Mouse (Mus musculus): ENCODE measurements around the gene Crb2. TPM values are rescaled to one million over a fixed set of nuclear protein-coding genes. Genes with fewer than 3 reads are reported as not detected.

The Crb2 gene
- polyA plus RNA-seq, 1 experiment from 2014 or later = 32.7 TPM

DNA sequence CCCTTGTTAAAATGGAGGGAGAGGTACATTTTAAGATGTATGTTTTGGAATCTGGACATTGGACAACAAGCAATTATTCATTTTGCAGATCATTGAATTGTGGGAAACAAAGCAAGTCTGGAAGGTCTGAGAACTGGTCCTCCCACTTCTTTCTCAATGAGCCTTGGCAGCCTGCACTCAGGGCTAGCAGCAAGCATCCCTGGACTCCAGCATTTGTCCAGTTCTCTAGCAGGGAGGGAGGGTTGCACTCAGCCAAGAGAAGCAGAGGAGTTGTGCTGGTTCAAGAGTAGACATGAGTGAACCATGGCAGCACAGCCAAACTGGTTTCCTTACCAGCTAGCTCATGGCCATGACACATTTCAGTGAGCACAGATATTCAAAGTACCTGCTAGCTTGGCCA lies 63.9 kb downstream of the Crb2 start:
- Histone ChIP-seq H3K27ac (ENCODE audit: low read depth, low read length) (no peak overlapping the region), H3K9me3 (ENCODE audit: control insufficient read depth, low read length) (no peaks in the 10 kb centered on the region), H3K4me2 (ENCODE audit: low read depth, low read length, severe bottlenecking) (no peak overlapping the region), H3K9ac (ENCODE audit: low read length) (no peak overlapping the region), H3K27me3 (ENCODE audit: control insufficient read depth, insufficient read depth, low read length) (no peaks in the 10 kb centered on the region), H3K36me3 (ENCODE audit: control insufficient read depth, insufficient read depth, low read length) (no peaks in the 10 kb centered on the region), H3K4me3 (ENCODE audit: low read depth, low read length) (no peak overlapping the region), H3K4me1 (replicated peaks; ENCODE audit: control insufficient read depth, insufficient read depth, low read length) (peaks cover 9% of the 10 kb centered on the region)
- ATAC-seq (replicated peaks; ENCODE audit: low FRiP score) = no peak
- DNase-seq (ENCODE audit: low spot score) = peak; percentile 19

DNA sequence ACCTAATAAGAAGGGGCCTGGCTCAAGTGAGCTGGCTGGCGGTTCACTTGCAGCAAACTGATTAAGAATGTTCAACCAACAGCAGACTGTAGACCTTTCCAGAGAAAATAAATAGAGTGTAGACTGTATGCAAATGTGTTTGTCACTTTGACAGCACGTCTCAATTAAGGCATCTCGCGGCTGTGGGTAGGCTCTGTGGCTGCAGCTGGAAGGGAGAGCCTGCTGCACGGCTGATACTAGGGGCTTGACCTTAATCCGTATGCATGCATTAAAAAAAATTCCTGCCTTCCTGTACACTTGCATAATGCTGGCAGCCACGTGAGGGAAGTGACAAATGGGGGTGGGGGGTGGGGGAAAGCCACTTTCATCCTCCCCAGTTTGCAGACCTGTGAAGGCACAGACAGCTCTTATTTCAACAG lies 66.1 kb downstream of the Crb2 start:
- 3% methylated on average over 7 of the region's 7 CpGs for WGBS
- Histone ChIP-seq H3K36me3 (ENCODE audit: control insufficient read depth, insufficient read depth, low read length) (no peaks in the 10 kb centered on the region), H3K4me1 (replicated peaks; ENCODE audit: control insufficient read depth, insufficient read depth, low read length) (peaks cover 9% of the 10 kb centered on the region), H3K9me3 (ENCODE audit: control insufficient read depth, low read length) (no peaks in the 10 kb centered on the region), H3K27me3 (ENCODE audit: control insufficient read depth, insufficient read depth, low read length) (no peaks in the 10 kb centered on the region), H3K9ac (ENCODE audit: low read length) (no peak overlapping the region; the same call in 1 of the 2 replicates), H3K4me3 (ENCODE audit: low read depth, low read length) (no peak overlapping the region), H3K4me2 (ENCODE audit: low read depth, low read length, severe bottlenecking) (no peak overlapping the region), H3K27ac (ENCODE audit: low read depth, low read length) (peak overlapping the region; percentile 89)
- DNase-seq (ENCODE audit: low spot score) = peak; percentile 78
- ATAC-seq (replicated peaks; ENCODE audit: low FRiP score) = peak; percentile 94

DNA sequence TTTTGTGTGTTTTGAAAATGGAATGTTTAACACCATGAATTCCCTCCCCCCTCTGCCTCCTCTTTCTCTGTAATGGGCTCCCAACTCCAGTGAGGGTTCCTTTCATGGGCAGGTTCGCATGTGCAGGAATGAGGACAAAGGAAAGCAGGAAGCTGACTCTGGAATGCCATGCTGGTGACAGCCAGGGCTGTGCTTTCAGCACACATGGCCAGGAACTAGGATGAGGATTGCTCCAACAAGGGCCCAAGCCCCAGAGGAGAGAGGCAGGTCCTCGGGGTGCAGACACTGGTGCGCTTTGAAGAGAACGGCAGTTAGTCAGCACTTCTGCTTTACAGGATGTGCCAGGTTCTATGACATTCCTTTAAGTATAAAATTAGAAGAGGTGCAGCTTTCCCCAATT lies 66.7 kb downstream of the Crb2 start:
- Histone ChIP-seq H3K9ac (ENCODE audit: low read length) (peak overlapping the region; percentile 2; the same call in 1 of the 2 replicates), H3K4me2 (ENCODE audit: low read depth, low read length, severe bottlenecking) (no peak overlapping the region)

More for the DNA sequence above, 66.7 kb downstream of the Crb2 start:
- ATAC-seq (replicated peaks; ENCODE audit: low FRiP score) (peak; percentile 81), DNase-seq (ENCODE audit: low spot score) (peak; percentile 64)
- no peaks in the 10 kb centered on the region for H3K9me3 ChIP-seq (ENCODE audit: control insufficient read depth, low read length)
- peak overlapping the region; percentile 89 for H3K27ac ChIP-seq (ENCODE audit: low read depth, low read length)
- no peaks in the 10 kb centered on the region for H3K36me3 ChIP-seq (ENCODE audit: control insufficient read depth, insufficient read depth, low read length)
- 33% methylated on average over 4 of the region's 4 CpGs for WGBS
- peaks cover 9% of the 10 kb centered on the region for H3K4me1 ChIP-seq (replicated peaks; ENCODE audit: control insufficient read depth, insufficient read depth, low read length)
- no peak overlapping the region for H3K4me3 ChIP-seq (ENCODE audit: low read depth, low read length)
- H3K27me3 ChIP-seq (ENCODE audit: control insufficient read depth, insufficient read depth, low read length) = no peaks in the 10 kb centered on the region

Other genes starting within 250 kb of the Crb2 start
- 102 and 103 TPM in 2 replicates for gene Strbp, start 72.4 kb upstream of the Crb2 start, polyA plus RNA-seq (2014; fragmentation: Nextera tagmentation; extraction: Ambion mirVana)

All from forebrain, embryonic 11.5 days (tissue).